Mouse (Mus musculus) bone marrow, adult 2 months (tissue): ENCODE results near the gene Dera. TPM values are rescaled to one million over a fixed set of nuclear protein-coding genes. Genes with fewer than 3 reads are reported as not detected.

Experiments used
- H3K27ac ChIP-seq: fragments of 200-500 bp; 2 replicates; pipeline ENCODE4 v1.5.1; 2012; ENCODE audit warnings: low read depth, mild to moderate bottlenecking, control low read depth, inconsistent platforms, low read length; ENCODE audit not compliant: control insufficient read depth, poor library complexity, insufficient read depth
- H3K4me1 ChIP-seq: fragments of 200-500 bp; 2 replicates; pipeline ENCODE4 v1.6.1; 2011; ENCODE audit warnings: low read length; ENCODE audit not compliant: control insufficient read depth, insufficient read depth
- H3K4me3 ChIP-seq: fragments of 200-500 bp; replicated peaks from 2 replicates; pipeline ENCODE3; 2011; ENCODE audit warnings: mild to moderate bottlenecking, low read depth, low read length, control low read depth; ENCODE audit not compliant: control insufficient read depth
- CTCF ChIP-seq: fragments of 200-500 bp; IDR thresholded peaks from 2 replicates; pipeline ENCODE4 v1.5.1; 2011; ENCODE audit warnings: low read length, control low read depth; ENCODE audit not compliant: control insufficient read depth, insufficient read depth
- POLR2A ChIP-seq: fragments of 200-500 bp; IDR thresholded peaks from 2 replicates; pipeline ENCODE4 v1.6.1; 2011; ENCODE audit warnings: low read depth, mild to moderate bottlenecking, control low read depth, low read length, borderline replicate concordance; ENCODE audit not compliant: control insufficient read depth
- WGBS: fragments of 180-500 bp; shearing (Covaris S2); methylation state at CpG from one replicate; pipeline ENCODE4 v1.1.7; 2018; 5-methylcytosine and 5-hydroxymethylcytosine counted together
- polyA plus RNA-seq: library from polyadenylated mRNA; stranded (reverse); fragments of >200 nt; gene quantifications from 2 replicates; pipeline ENCODE4 v1.2.4, GENCODE M21; 2011; ENCODE audit warnings: low replicate concordance; ENCODE audit not compliant: missing spikeins, insufficient read depth, insufficient read length

Dera gene
- polyA plus RNA-seq, 1 experiment = 16.1 TPM

DNA sequence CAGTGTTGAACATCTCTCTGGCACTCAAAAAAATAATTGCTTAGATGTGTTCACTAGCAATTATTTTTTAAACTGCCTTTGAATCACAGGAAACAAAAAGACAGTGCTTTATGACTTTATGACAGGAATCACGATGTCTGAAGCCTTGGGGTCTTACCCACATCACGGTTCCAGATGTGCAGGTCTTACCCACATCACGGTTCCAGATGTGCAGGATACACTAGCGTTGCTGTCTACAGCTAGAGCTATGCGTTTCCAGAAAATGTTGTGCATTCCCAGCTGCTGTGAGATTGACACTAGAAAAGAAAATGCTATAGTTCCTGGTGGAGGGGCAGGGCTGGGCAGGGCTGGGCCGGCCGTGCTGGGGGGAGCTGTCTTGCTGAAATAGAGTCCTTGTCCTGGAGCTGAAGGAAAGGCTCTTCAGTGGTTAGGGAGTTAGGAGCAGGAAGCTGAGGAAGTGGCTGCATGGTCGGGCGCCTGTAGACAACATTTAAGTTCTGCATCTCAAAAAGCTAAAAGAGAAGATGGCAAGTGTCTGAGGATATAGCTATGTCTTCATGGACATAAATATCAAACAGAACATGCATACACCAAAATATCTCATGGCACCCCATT lies 34.7 kb downstream of the Dera start:
- Histone ChIP-seq H3K4me3 (no peak overlapping the region), H3K27ac (no peak overlapping the region), H3K4me1 (peaks cover 2% of the 10 kb centered on the region; the same call in 1 of the 2 replicates)
- WGBS = 39% methylated on average over 9 of the region's 9 CpGs
- TF ChIP-seq POLR2A (no peak), CTCF (no peak)

DNA sequence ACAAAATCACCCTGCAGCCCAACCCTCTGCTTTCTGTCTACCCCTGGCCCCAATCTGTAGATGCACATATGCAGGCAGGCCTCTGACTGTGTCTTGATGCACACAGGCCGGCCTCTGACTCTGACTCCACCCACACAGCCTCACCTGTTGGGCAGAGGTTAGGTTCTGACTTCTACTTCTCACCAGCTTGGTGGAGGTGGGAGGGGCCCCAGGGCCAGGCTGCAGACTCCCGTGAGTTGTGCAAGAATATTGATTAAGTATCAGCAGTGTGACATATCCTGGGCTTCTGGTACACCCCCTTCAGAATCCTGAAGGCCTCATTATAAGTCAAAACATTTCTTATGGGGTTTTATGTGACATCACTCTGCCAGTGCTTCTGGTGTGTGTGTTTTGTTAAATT lies 35.3 kb downstream of the Dera start:
- 65% methylated on average over 2 of the region's 2 CpGs for WGBS
- Histone ChIP-seq H3K4me1 (peaks cover 2% of the 10 kb centered on the region; the same call in 1 of the 2 replicates), H3K4me3 (no peak overlapping the region), H3K27ac (no peak overlapping the region)
- no peak for TF ChIP-seq CTCF
- TF ChIP-seq POLR2A = no peak

DNA sequence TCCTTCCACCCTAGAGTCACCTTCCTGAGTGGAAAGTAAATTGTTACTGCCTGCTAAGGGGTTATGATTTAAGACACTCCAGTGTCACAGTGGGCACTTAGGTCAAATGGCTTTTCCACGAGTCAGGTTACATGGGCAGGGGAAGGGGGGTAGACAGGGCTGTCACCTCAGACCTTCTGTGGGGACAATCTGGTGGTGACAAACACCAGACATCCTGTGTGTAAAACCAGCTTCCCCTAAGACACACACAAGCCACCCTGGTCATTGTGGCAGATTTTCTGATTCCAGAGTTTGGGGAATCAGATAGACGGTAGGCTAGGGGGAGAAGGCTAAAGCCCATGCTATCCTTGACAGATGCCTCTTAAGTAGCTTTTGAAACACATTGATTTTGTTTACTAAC lies 41.1 kb downstream of the Dera start:
- TF ChIP-seq POLR2A (no peak), CTCF (no peak)
- no peak overlapping the region for H3K4me3 ChIP-seq
- peaks cover 2% of the 10 kb centered on the region; the same call in 1 of the 2 replicates for H3K4me1 ChIP-seq
- 23% methylated on average over 2 of the region's 2 CpGs for WGBS
- no peak overlapping the region for H3K27ac ChIP-seq

GRCm38 (mm10) chr6:137796596-137797567 lies 42.5 kb downstream of the Dera start:
- H3K27ac ChIP-seq = no peak overlapping the region
- no peak overlapping the region for H3K4me3 ChIP-seq
- TF ChIP-seq CTCF (no peak), POLR2A (no peak)
- peaks cover 2% of the 10 kb centered on the region; the same call in 1 of the 2 replicates for H3K4me1 ChIP-seq
- 76% methylated on average over 29 of the region's 29 CpGs for WGBS

DNA sequence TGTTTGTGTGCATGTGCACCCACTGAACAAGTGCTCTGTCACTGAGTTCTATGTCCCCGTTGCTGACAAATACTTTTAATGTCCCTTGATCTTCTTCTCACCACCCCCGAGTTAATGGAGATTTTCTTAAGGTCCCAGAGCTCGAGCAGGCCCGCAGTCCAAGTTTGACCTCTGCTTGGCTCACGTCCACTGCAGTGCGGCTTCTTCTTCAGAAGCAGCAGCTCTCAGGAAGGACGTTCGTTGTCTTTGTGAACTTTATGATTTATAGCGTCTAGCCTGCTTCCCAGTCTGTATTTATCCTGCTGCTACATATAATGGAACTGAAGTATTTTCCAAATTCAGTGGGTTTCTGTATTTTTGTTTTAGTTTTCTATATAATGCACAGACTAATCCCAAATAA lies 44.9 kb downstream of the Dera start:
- TF ChIP-seq CTCF (no peak), POLR2A (no peak)
- Histone ChIP-seq H3K27ac (no peak overlapping the region), H3K4me1 (no peaks in the 10 kb centered on the region), H3K4me3 (no peak overlapping the region)
- 90% methylated on average over 9 of the region's 9 CpGs for WGBS

DNA sequence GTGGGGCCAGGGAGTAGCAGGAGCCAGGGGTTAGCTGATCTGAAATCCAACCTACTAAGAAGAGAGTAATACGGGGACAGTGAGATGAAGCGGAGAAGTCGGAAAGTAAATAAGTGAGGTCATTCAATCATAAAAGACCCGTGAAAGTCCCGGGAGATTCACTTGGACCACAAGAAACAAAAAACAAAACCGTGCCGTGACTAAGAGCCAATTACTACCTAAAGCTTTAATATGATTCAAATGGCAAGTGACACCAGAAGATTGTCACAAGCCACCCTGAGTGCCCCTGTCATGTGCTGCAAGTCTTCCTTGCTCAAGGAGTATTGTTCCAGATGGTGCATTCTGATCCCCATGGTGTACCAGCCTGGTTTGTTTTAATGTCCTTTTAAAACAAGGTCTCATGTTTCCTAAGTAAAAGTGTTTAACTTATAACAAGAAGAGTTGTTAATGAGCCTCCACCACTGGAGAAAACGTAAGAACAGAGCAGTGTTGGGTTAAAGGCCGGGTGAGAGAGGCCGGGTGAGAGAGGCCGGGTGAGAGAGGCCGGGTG lies 49.2 kb downstream of the Dera start:
- H3K27ac ChIP-seq = no peak overlapping the region
- H3K4me3 ChIP-seq = no peak overlapping the region
- 89% methylated on average over 12 of the region's 12 CpGs for WGBS
- no peak for TF ChIP-seq POLR2A
- TF ChIP-seq CTCF = no peak
- no peaks in the 10 kb centered on the region; the same call in 1 of the 2 replicates for H3K4me1 ChIP-seq

GRCm38 (mm10) chr6:137804121-137804520 lies 49.8 kb downstream of the Dera start:
- TF ChIP-seq POLR2A (no peak), CTCF (no peak)
- 77% methylated on average over 7 of the region's 7 CpGs for WGBS

DNA sequence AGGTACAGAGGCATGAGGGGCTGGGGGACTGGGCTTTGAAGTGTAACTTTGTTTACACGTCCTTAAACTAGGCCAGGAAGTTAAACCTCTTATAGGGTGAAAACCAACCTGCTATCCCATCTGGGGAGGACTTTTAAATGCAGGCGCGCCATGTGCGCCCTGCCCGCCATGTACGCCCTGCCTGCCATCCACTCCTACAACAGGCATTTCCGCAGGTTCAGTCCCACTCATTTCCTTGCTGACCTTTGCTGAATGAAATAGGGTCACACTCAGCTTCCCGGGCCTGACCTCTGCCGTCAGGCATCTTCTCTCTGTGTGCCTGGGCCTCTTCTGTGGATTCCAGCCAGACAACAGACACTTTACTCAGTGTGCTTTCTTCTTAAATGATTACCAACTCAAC lies 50.3 kb downstream of the Dera start:
- 85% methylated on average over 9 of the region's 9 CpGs for WGBS
- no peaks in the 10 kb centered on the region; the same call in 1 of the 2 replicates for H3K4me1 ChIP-seq
- no peak overlapping the region for H3K27ac ChIP-seq
- H3K4me3 ChIP-seq = no peak overlapping the region
- TF ChIP-seq POLR2A = no peak
- no peak for TF ChIP-seq CTCF

More at GRCm38 (mm10) chr6:137804121-137804520, 49.8 kb downstream of the Dera start:
- Histone ChIP-seq H3K4me3 (no peak overlapping the region), H3K27ac (no peak overlapping the region), H3K4me1 (no peaks in the 10 kb centered on the region; the same call in 1 of the 2 replicates)
